Mouse (Mus musculus) heart, embryonic 11.5 days (tissue): ENCODE data around the gene Lipe. TPM values are rescaled to one million over a fixed set of nuclear protein-coding genes. Genes with fewer than 3 reads are reported as not detected.

Experiments
- ATAC-seq: fragments of 200-750 bp; cut with Nextera tagmentation; replicated peaks from 2 replicates; pipeline ENCODE4 v1.8.0; 2017; ENCODE audit warnings: moderate library complexity; ENCODE audit not compliant: insufficient number of reproducible peaks, low FRiP score, low TSS enrichment
- H3K27ac ChIP-seq: fragments of 300-500 bp; sonication (generic); 2 replicates; pipeline ENCODE4 v1.5.1; 2014; ENCODE audit warnings: mild to moderate bottlenecking, low read depth, low read length
- H3K27me3 ChIP-seq: fragments of 300-500 bp; sonication (generic); 2 replicates; pipeline ENCODE4 v1.6.1; 2014; ENCODE audit warnings: mild to moderate bottlenecking, low read length, mixed read lengths; ENCODE audit not compliant: control insufficient read depth, insufficient read depth
- H3K36me3 ChIP-seq: fragments of 300-500 bp; sonication (generic); 2 replicates; pipeline ENCODE4 v1.6.1; 2014; ENCODE audit warnings: mild to moderate bottlenecking, low read length, moderate library complexity, mixed read lengths; ENCODE audit not compliant: control insufficient read depth, insufficient read depth
- H3K4me1 ChIP-seq: fragments of 300-500 bp; sonication (generic); 2 replicates; pipeline ENCODE4 v1.6.1; 2014; ENCODE audit warnings: low read length; ENCODE audit not compliant: control insufficient read depth, insufficient read depth
- H3K4me2 ChIP-seq: fragments of 300-500 bp; sonication (generic); 2 replicates; pipeline ENCODE4 v1.6.1; 2014; ENCODE audit warnings: mild to moderate bottlenecking, moderate library complexity
- H3K4me3 ChIP-seq: fragments of 300-500 bp; sonication (generic); 2 replicates; pipeline ENCODE4 v1.5.1; 2014; ENCODE audit warnings: low read depth, low read length
- H3K9ac ChIP-seq: fragments of 300-500 bp; sonication (generic); 2 replicates; pipeline ENCODE4 v1.6.1; 2014; ENCODE audit warnings: mild to moderate bottlenecking, low read depth, low read length, moderate library complexity
- H3K9me3 ChIP-seq: fragments of 300-500 bp; sonication (generic); replicated peaks from 2 replicates; pipeline ENCODE4 v1.6.1; 2016; ENCODE audit warnings: low read length; ENCODE audit not compliant: control insufficient read depth
- WGBS: fragments of 180-500 bp; shearing (Covaris S2); extraction: QIAGEN DNeasy Blood & Tissue Kit; methylation state at CpG from one replicate; pipeline ENCODE4 v1.1.7; 2014; ENCODE audit not compliant: insufficient replicate concordance; 5-methylcytosine and 5-hydroxymethylcytosine counted together
- polyA plus RNA-seq: library from polyadenylated mRNA; unstranded; fragments of >200 nt; fragmentation: Nextera tagmentation; extraction: Ambion mirVana; gene quantifications from 2 replicates; pipeline ENCODE4 v1.2.1, GENCODE M21; 2014

Lipe gene
- polyA plus RNA-seq, 1 experiment from 2014 or later: 1.6 TPM

- WGBS: 44% methylated on average over 18 of the region's 18 CpGs
- Histone ChIP-seq H3K9ac (peak overlapping the region; percentile 47), H3K27me3 (peaks cover 3% of the 10 kb centered on the region; the same call in 1 of the 2 replicates), H3K27ac (no peak overlapping the region), H3K4me1 (peaks cover 12% of the 10 kb centered on the region), H3K4me3 (peak overlapping the region; percentile 38), H3K9me3 (no peaks in the 10 kb centered on the region), H3K36me3 (no peaks in the 10 kb centered on the region), H3K4me2 (peak overlapping the region; percentile 68)
- ATAC-seq: no peak
These were observed 17.9 kb downstream of the Lipe start for GRCm38 (mm10) chr7:25380392-25381283.

GRCm38 (mm10) chr7:25379551-25380351 lies 18.8 kb downstream of the Lipe start:
- 1% methylated on average over 41 of the region's 42 CpGs for WGBS
- Histone ChIP-seq H3K27ac (peak overlapping the region; percentile 11; the same call in 1 of the 2 replicates), H3K9ac (peak overlapping the region; percentile 47), H3K36me3 (no peaks in the 10 kb centered on the region), H3K4me3 (peak overlapping the region; percentile 38), H3K9me3 (no peaks in the 10 kb centered on the region), H3K4me2 (peak overlapping the region; percentile 68), H3K4me1 (peaks cover 12% of the 10 kb centered on the region), H3K27me3 (peaks cover 3% of the 10 kb centered on the region; the same call in 1 of the 2 replicates)
- peak; percentile 26 for ATAC-seq

GRCm38 (mm10) chr7:25378181-25379100 lies 20.1 kb downstream of the Lipe start:
- Histone ChIP-seq H3K4me1 (peaks cover 12% of the 10 kb centered on the region), H3K9me3 (no peaks in the 10 kb centered on the region), H3K36me3 (no peaks in the 10 kb centered on the region), H3K4me3 (no peak overlapping the region), H3K27me3 (peaks cover 3% of the 10 kb centered on the region; the same call in 1 of the 2 replicates), H3K27ac (no peak overlapping the region), H3K9ac (no peak overlapping the region), H3K4me2 (no peak overlapping the region)
- WGBS: 79% methylated on average over 13 of the region's 13 CpGs
- ATAC-seq: no peak

GRCm38 (mm10) chr7:25377100-25377700 lies 21.3 kb downstream of the Lipe start:
- peak overlapping the region; percentile 2; the same call in 1 of the 2 replicates for H3K9ac ChIP-seq

GRCm38 (mm10) chr7:25376556-25376955 lies 22.0 kb downstream of the Lipe start:
- H3K4me2 ChIP-seq: peak overlapping the region; percentile 57
- 0 out of 2 replicates have a peak, but pooled peaks have one; percentile 23 for ATAC-seq
- no peaks in the 10 kb centered on the region for H3K9me3 ChIP-seq
- H3K36me3 ChIP-seq: no peaks in the 10 kb centered on the region
- no peak overlapping the region for H3K27ac ChIP-seq
- H3K9ac ChIP-seq: peak overlapping the region; percentile 2; the same call in 1 of the 2 replicates
- peaks cover 3% of the 10 kb centered on the region; the same call in 1 of the 2 replicates for H3K27me3 ChIP-seq
- peak overlapping the region; percentile 35 for H3K4me3 ChIP-seq
- peaks cover 12% of the 10 kb centered on the region for H3K4me1 ChIP-seq
- 4% methylated on average over 17 of the region's 17 CpGs for WGBS

More at GRCm38 (mm10) chr7:25377100-25377700, 21.3 kb downstream of the Lipe start:
- Histone ChIP-seq H3K4me1 (peaks cover 12% of the 10 kb centered on the region), H3K36me3 (no peaks in the 10 kb centered on the region), H3K4me3 (peak overlapping the region; percentile 35), H3K27me3 (peaks cover 3% of the 10 kb centered on the region; the same call in 1 of the 2 replicates), H3K27ac (no peak overlapping the region), H3K9me3 (no peaks in the 10 kb centered on the region), H3K4me2 (peak overlapping the region; percentile 57)
- WGBS: 29% methylated on average over 8 of the region's 8 CpGs
- no peak for ATAC-seq

- WGBS: 80% methylated on average over 5 of the region's 5 CpGs
These were observed 26.1 kb downstream of the Lipe start for GRCm38 (mm10) chr7:25372441-25372840.

GRCm38 (mm10) chr7:25369058-25369749 lies 29.3 kb downstream of the Lipe start, which contains the start of gene Cnfn:
Gene Cnfn (minus strand): TSS chr7:25369724.
- Histone ChIP-seq H3K4me3 (no peak within 1 kb of the TSS), H3K27me3 (peaks cover 54% of the 10 kb centered on the region), H3K4me1 (0 out of 2 replicates have a peak, but pooled peaks cover 3% of the 10 kb centered on the region), H3K9ac (no peak within 1 kb of the TSS), H3K36me3 (no peaks in the 10 kb centered on the region; the same call in 1 of the 2 replicates), H3K4me2 (no peak within 1 kb of the TSS), H3K27ac (no peak within 1 kb of the TSS), H3K9me3 (no peaks in the 10 kb centered on the region)
- WGBS: 44% methylated on average over 12 of the region's 12 CpGs
- ATAC-seq: no peak

More at GRCm38 (mm10) chr7:25372441-25372840, 26.1 kb downstream of the Lipe start:
- H3K27me3 ChIP-seq: peaks cover 32% of the 10 kb centered on the region
- H3K4me3 ChIP-seq: no peak overlapping the region
- no peak overlapping the region for H3K4me2 ChIP-seq
- H3K36me3 ChIP-seq: no peaks in the 10 kb centered on the region
- H3K9me3 ChIP-seq: no peaks in the 10 kb centered on the region
- no peak overlapping the region for H3K27ac ChIP-seq
- 0 out of 2 replicates have a peak, but pooled peaks cover 3% of the 10 kb centered on the region for H3K4me1 ChIP-seq
- ATAC-seq: no peak
- H3K9ac ChIP-seq: no peak overlapping the region
